In genomic region chrY:90723336-90723987, GRCm38 (mm10) we compare ENCODE assay signal across 8 mouse cellular contexts. TPM values are rescaled to one million over a fixed set of nuclear protein-coding genes. Genes with fewer than 3 reads are reported as not detected.
DNase-seq lines count a peak whose midpoint lies in the region; ATAC-seq and TF ChIP-seq lines count a peak whose summit lies in the region.
"Not testable (repeated sequence)": the region's sequence is repeated elsewhere in the genome, so short reads cannot be mapped to it uniquely, and the experiment has no call there.
"Had no signal": no experiment of that assay in that cellular context is flagged by ENCODE, and none has a peak within 500 bp of the region (broad histone marks: within the 10 kb centered on the region; RNA-seq: fewer than 3 reads in every experiment).

No protein-coding gene starts in this region.

- H3K36me3 ChIP-seq in embryonic facial prominence, embryonic 12.5 days; kidney, adult 2 months (ENCODE audit: control insufficient read depth, insufficient read depth, low read length); limb, embryonic 11.5 days (ENCODE audit: control insufficient read depth, insufficient read depth, low read length); midbrain, embryonic 15.5 days (replicated peaks); spleen, adult 2 months (ENCODE audit: control insufficient read depth, insufficient read depth, low read length): not testable (repeated sequence)

- not testable (repeated sequence) for H3K9me3 ChIP-seq in embryonic facial prominence, embryonic 12.5 days; limb, embryonic 11.5 days (ENCODE audit: control insufficient read depth, low read length); midbrain, embryonic 15.5 days

- not testable (repeated sequence) for H3K4me3 ChIP-seq in embryonic facial prominence, embryonic 12.5 days; kidney, adult 2 months (ENCODE audit: insufficient read depth, low read depth, low read length); limb, embryonic 11.5 days (ENCODE audit: low read depth, low read length); midbrain, embryonic 15.5 days; spleen, adult 2 months (ENCODE audit: extremely low read depth, insufficient read depth, insufficient read length)

- H3K4me1 ChIP-seq in embryonic facial prominence, embryonic 12.5 days; kidney, adult 2 months (ENCODE audit: control insufficient read depth, insufficient read depth, low read length); limb, embryonic 11.5 days (ENCODE audit: control insufficient read depth, insufficient read depth, low read length); midbrain, embryonic 15.5 days; spleen, adult 2 months (ENCODE audit: control insufficient read depth, insufficient read depth, insufficient read length): not testable (repeated sequence)

- TF ChIP-seq CTCF in kidney, adult 2 months (conservative IDR thresholded peaks at IDR 0.05; ENCODE audit: insufficient read depth, insufficient read length, low read depth, low read length); spleen, adult 2 months (IDR thresholded peaks at IDR 0.05; ENCODE audit: extremely low read depth, insufficient read depth, insufficient read length, insufficient replicate concordance): not testable (repeated sequence)

- 71% methylated on average over 9 of the region's 9 CpGs for WGBS in embryonic facial prominence, embryonic 12.5 days
- WGBS in kidney, adult 2 months = 73% methylated on average over 9 of the region's 9 CpGs
- 75% methylated on average over 9 of the region's 9 CpGs for WGBS in limb, embryonic 11.5 days
- WGBS in midbrain, embryonic 15.5 days = 70% methylated on average over 9 of the region's 9 CpGs
- WGBS in spleen, adult 2 months = 72% methylated on average over 9 of the region's 9 CpGs

- H3K4me2 ChIP-seq in embryonic facial prominence, embryonic 12.5 days (replicated peaks); limb, embryonic 11.5 days (ENCODE audit: low read depth, severe bottlenecking); midbrain, embryonic 15.5 days: not testable (repeated sequence)

- H3K27me3 ChIP-seq in embryonic facial prominence, embryonic 12.5 days; kidney, adult 2 months (replicated peaks; ENCODE audit: control insufficient read depth, insufficient read depth, low read length); limb, embryonic 11.5 days (ENCODE audit: control insufficient read depth, insufficient read depth, low read length); midbrain, embryonic 15.5 days (replicated peaks); spleen, adult 2 months (ENCODE audit: control insufficient read depth, insufficient read depth, low read length): not testable (repeated sequence)

- peak; percentile 38 to 68 for DNase-seq in adrenal gland, adult 18-20 months (ENCODE audit: low spot score in 2 of 2)
- DNase-seq in heart, adult 11 months = peak; percentile 98
- DNase-seq in kidney, adult 2 months = peak; percentile 39
- not testable (repeated sequence) for DNase-seq in limb, embryonic 11.5 days (ENCODE audit: low spot score)
- peak; percentile 11 to 54 for DNase-seq in spleen, adult 2 months (ENCODE audit: low read depth in 1 of 2, low spot score in 2 of 2)

- ATAC-seq in embryonic facial prominence, embryonic 12.5 days (ENCODE audit: insufficient number of reproducible peaks, insufficient read depth, low FRiP score, low TSS enrichment) = peak; percentile 86
- ATAC-seq in limb, embryonic 11.5 days (ENCODE audit: insufficient number of reproducible peaks, low FRiP score, low TSS enrichment, low read depth) = peak; percentile 73
- ATAC-seq in midbrain, embryonic 15.5 days (replicated peaks) = peak; percentile 84

- not testable (repeated sequence) for H3K27ac ChIP-seq in embryonic facial prominence, embryonic 12.5 days; kidney, adult 2 months (ENCODE audit: insufficient read depth, low read depth, low read length); limb, embryonic 11.5 days (replicated peaks; ENCODE audit: low read depth, low read length); midbrain, embryonic 15.5 days; spleen, adult 2 months (ENCODE audit: insufficient read depth, low read length)

- TF ChIP-seq POLR2A in kidney, adult 2 months (IDR thresholded peaks at IDR 0.05; ENCODE audit: low read depth, low read length); spleen, adult 2 months (IDR thresholded peaks at IDR 0.05; ENCODE audit: low read depth, low read length): not testable (repeated sequence)

- H3K9ac ChIP-seq in embryonic facial prominence, embryonic 12.5 days; limb, embryonic 11.5 days (ENCODE audit: low read length); midbrain, embryonic 15.5 days: not testable (repeated sequence)

RNA-seq across cellular contexts. Expression of gene Gm21860, which starts 31.2 kb away (rescaled TPM):
- not detected for total RNA-seq in adrenal gland, adult 18-20 months (2021)
- polyA plus RNA-seq in embryonic facial prominence, embryonic 12.5 days (2016; fragmentation: Nextera tagmentation; extraction: Ambion mirVana) = not detected in 2 replicates
- polyA plus RNA-seq in kidney, adult 2 months (2012; rRNA removed) = not detected in 2 replicates
- not detected in 2 replicates for polyA plus RNA-seq in limb, embryonic 11.5 days (2014; fragmentation: Nextera tagmentation; extraction: Ambion mirVana)
- not detected in 2 replicates for polyA plus RNA-seq in midbrain, embryonic 15.5 days (2015; fragmentation: Nextera tagmentation; extraction: Ambion mirVana)
- polyA plus RNA-seq in spleen, adult 2 months (2012; rRNA removed) = not detected in 2 replicates
- polyA plus RNA-seq: forebrain, embryonic 10.5 days had no signal
